Mouse (Mus musculus) CH12.LX (cell line): ENCODE results near the gene Amigo1.

Experiments used
- CTCF ChIP-seq, 2 experiments: IDR thresholded peaks in 1 of 2; conservative IDR thresholded peaks in 1 of 2; 2 replicates each; pipeline ENCODE4 v1.5.1; 2011 to 2012; ENCODE audit warnings: low read depth in 2 of 2, low read length in 2 of 2, improper control_type of control experiment in 1 of 2, inconsistent platforms in 1 of 2, mild to moderate bottlenecking in 1 of 2, moderate library complexity in 1 of 2
- EP300 ChIP-seq: IDR thresholded peaks from 2 replicates; pipeline ENCODE4 v1.6.1; 2011; ENCODE audit warnings: low read length, improper control_type of control experiment
- JUND ChIP-seq: conservative IDR thresholded peaks from 2 replicates; pipeline ENCODE4 v1.6.1; 2011; ENCODE audit warnings: low read depth, low read length, improper control_type of control experiment
- POLR2A ChIP-seq: IDR thresholded peaks from 2 replicates; pipeline ENCODE4 v1.6.1; 2011; ENCODE audit warnings: low read depth, mild to moderate bottlenecking, improper control_type of control experiment, low read length
- RCOR1 ChIP-seq: conservative IDR thresholded peaks from 2 replicates; pipeline ENCODE4 v1.6.1; 2012; ENCODE audit warnings: low read depth, mild to moderate bottlenecking, inconsistent platforms, low read length, improper control_type of control experiment
- TCF12 ChIP-seq: IDR thresholded peaks from 2 replicates; pipeline ENCODE4 v1.6.1; 2014; ENCODE audit warnings: low read depth, mild to moderate bottlenecking, inconsistent platforms, low read length, improper control_type of control experiment

- TF ChIP-seq EP300 (no peak), JUND (no peak), POLR2A (peak; percentile 99), CTCF (conservative IDR thresholded peaks at IDR 0.05 in 1 of 2, IDR thresholded peaks at IDR 0.05 in 1 of 2; ENCODE audit: low read depth in 2 of 2, low read length in 2 of 2) (no peak), RCOR1 (no peak), TCF12 (peak; percentile 94)
These were observed 40.3 kb upstream of the Amigo1 start, which contains the start of gene Gnai3 for GRCm38 (mm10) chr3:108145534-108146445.
